Mouse (Mus musculus) inflammation-experienced regulatory T-cells, adult 6 months (primary cell): ENCODE measurements around the gene Hist1h2ae. TPM values are rescaled to one million over a fixed set of nuclear protein-coding genes. Genes with fewer than 3 reads are reported as not detected.
"Not testable (repeated sequence)": the region's sequence is repeated elsewhere in the genome, so short reads cannot be mapped to it uniquely, and the experiment has no call there.

Source experiments
- ATAC-seq: one replicate; pipeline ENCODE4 v1.8.0; 2017
- polyA plus RNA-seq, 3 experiments: library from polyadenylated mRNA; unstranded; fragments of 100-300 nt; shearing (Covaris generic); gene quantifications; one replicate each; pipeline ENCODE4 v1.2.1; 2017

Gene Hist1h2ae
- polyA plus RNA-seq, 3 experiments from 2014 or later, result 5.9 to 223 (median 14.6) TPM

- ATAC-seq, result peak; percentile 96
These were observed 8.9 kb downstream of the Hist1h2ae start, which contains the start of gene Hist1h3e for GRCm38 (mm10) chr13:23561883-23562659. Gene Hist1h3e, minus strand, starts transcription at chr13:23562369.

GRCm38 (mm10) chr13:23561531-23561882, 9.5 kb downstream of the Hist1h2ae start:
- ATAC-seq, result peak; percentile 2

DNA sequence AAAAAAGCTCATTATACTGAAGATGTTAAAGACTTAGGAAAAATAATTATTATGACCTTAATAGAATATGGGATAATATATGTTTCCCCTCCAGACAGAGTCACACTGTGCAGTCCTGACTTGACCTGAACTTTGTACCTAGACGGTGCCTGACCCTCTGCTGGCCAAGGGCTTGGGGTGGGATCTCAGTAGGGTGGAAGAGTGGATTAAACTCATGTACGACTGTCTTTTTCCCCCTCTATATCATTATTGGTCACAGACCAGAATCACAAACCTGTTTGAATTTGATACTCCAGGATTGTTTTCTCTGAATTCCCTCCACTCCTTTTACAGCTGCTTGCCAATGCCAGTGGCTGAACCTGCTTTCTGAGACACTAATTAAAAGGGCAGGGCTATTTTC, 10.3 kb downstream of the Hist1h2ae start:
- not testable (repeated sequence) for ATAC-seq

DNA sequence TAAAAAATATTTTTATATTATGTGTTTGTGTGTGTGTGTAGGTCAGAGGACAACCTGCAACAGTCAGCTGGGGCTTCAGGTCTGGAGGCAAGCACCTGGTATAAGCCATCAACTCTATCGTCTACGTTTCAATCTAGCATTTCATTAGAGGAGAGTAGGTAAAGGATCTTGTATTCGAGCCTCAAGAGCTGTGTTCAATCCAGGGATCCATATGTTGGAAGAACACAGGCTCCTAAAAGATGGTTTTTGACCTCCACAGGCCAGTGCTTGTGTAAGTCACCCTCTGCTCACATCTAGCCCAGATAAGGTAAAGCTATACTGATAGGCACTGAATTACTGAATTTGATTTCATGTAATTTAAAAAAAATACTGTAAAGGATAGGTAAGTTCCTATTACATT, 14.1 kb downstream of the Hist1h2ae start:
- no peak for ATAC-seq

GRCm38 (mm10) chr13:23555839-23556416, 15.1 kb downstream of the Hist1h2ae start:
- peak; percentile 67 for ATAC-seq

DNA sequence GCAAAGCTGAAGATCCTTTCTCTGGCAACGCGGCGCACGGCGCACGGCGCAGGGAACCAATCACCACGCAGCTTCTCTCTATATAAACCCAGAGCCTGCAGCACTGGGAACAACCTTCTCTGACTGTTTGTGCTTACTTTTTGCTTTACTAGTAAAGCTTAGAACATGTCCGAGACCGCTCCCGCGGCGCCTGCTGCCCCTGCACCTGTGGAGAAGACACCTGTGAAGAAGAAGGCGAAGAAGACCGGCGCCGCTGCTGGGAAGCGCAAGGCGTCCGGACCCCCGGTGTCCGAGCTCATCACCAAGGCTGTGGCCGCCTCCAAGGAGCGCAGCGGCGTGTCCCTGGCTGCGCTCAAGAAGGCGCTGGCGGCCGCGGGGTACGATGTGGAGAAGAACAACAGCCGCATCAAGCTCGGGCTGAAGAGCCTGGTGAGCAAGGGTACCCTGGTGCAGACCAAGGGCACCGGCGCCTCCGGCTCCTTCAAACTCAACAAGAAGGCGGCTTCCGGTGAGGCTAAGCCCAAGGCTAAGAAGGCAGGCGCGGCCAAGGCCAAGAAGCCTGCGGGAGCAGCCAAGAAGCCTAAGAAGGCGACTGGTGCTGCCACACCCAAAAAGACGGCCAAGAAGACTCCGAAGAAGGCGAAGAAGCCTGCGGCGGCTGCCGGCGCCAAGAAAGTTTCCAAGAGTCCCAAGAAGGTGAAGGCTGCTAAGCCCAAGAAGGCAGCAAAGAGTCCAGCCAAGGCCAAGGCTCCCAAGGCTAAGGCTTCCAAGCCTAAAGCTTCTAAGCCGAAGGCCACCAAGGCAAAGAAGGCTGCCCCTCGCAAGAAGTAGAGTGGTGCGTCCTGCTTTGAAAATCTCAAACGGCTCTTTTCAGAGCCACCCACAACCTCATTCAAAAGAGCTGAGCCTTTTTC, 15.8 kb downstream of the Hist1h2ae start:
- peak; percentile 66 for ATAC-seq

GRCm38 (mm10) chr13:23554393-23554792, 16.6 kb downstream of the Hist1h2ae start:
- ATAC-seq, result no peak

DNA sequence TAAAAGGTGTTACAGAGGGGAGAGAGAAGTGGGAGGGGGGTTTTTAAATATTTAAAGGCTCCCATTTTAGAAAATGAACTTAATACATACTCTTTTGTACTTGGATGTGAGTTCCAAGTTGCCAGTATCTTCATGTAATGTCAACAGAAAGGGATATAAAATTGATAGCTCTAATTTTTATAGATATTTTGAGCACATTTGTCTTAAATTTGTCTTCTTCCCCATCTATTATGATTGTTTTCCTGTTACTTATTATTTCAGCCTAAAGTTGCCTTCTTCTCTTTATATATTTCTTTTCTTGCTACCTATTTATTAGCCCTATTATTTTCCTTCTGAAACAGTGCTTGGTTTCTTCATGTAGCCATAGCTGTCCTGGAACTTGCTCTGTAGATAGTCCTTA, 18.1 kb downstream of the Hist1h2ae start, which contains the start of gene Hist1h1d:
Hist1h1d (plus strand) TSS at position 301 of the 400 bp plus-strand sequence.
- ATAC-seq, result no peak

DNA sequence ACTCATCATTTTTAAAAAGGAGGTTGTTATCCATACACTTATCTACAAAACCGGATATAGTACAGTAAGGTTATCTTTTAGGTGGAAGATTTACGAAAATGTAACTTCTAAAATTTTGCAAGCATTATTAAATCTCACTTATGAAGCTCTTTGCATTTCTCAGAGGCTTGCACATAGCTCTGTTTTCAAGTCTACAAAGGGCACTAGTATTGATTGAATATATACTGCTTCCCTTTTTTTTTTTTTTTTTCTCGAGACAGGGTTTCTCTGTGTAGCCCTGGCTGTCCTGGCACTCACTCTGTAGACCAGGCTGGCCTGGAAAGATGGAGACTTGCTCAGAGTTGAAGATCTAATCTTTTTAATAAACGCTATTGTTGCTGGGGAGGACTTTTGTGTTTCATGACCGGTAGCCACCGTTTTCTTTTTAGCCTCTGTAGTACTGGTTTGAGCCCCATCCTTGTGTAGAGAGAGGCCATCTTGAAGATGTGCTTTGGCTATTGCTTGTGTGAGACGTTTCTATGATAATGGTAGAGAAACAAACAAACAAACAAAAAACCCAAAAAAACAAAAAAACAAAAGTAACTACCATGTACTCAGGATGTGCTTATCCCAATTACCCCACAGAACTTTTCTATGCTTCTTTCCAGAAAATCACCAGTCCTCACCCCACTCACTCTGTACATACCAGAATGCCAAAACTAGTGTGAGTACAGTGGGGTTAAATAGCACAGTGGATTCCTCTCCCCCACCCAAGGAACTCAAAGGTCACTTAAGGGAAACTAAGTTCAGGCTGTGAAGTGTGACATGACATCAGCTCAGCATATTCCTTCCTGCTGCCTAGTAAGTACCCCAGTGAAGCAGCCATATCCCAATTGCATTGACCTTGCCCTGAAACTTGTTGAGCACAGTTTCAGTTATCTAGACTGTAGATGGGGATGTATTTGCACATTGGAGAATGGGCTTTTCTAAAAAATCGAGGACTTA, 18.8 kb downstream of the Hist1h2ae start:
- ATAC-seq, result no peak

DNA sequence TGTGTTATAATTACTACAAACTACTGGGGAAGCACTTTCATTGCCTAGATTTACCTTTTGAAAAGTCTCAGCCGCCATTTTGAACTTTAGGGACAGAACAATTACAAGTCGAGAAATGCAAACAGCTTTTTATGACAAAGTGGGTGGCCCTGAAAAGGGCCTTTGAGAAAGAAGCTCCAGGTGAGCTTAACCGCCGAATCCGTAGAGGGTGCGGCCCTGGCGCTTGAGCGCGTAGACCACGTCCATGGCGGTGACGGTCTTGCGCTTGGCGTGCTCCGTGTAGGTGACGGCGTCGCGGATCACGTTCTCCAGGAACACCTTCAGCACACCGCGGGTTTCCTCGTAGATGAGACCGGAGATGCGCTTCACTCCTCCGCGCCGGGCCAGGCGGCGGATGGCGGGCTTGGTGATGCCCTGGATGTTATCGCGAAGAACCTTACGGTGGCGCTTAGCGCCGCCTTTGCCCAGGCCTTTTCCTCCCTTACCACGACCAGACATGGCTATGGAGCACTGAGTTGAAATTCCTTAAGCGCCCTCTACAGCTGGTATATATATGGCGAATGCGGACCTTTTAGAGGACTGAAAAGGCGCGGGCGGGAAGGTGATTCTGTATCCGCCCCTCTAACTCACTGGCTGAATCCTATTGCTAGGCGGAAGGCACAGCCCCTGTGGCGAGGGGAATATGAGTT, 19.7 kb downstream of the Hist1h2ae start, which contains the start of gene Hist1h4f:
Hist1h4f (minus strand) TSS at position 503 of the 689 bp plus-strand sequence.
- ATAC-seq, result peak; percentile 73

DNA sequence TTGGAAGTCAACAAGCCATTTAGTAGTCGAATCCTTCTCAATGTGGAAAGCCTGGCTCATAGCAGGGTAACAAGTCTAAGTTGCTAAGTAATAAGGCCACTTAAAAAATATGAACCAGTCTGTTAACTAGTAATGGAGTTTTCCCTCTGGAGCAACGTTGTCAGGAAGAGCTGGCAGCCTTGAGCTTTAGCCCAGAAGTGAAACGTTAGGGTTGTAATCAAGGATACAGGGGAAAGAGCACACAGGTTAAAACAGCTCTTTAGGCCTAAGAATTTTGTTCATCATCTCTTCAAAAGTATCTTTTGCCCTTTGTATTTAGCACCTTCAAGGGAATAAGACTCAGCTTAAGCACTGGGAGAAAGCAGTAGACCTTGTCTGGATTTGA, 20.3 kb downstream of the Hist1h2ae start:
- no peak for ATAC-seq

DNA sequence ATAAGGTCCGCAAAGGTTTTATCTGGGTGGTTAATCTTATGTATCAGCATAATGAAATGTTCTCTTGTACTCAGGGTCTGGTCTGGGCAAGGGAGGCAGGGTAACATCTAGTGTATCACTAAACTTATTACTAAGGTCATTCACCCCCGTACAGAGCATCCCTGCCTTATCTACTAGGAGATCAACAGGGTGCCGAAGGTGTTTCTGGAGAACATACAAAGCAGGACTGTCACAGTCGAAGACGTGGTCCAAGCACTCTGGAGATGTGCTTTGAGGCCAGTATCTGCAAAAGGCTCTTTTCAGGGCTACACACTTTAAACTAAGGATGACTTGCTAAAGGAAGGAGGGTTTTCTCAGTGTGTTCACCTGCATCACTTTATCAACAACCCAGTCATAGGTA, 24.3 kb downstream of the Hist1h2ae start:
- ATAC-seq, result no peak

DNA sequence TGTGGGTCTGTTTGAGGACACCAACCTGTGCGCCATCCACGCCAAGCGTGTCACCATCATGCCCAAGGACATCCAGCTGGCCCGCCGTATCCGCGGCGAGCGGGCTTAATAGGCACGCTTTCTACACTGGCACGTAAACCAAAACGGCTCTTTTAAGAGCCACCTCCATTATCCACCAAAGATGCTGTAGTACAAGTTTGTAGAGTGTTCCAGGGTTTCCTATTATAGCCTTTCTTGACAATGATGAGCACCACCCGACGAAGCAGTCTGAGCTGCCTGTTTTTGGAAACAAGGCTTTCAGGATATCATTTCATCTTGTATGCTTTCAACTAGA, 26.3 kb downstream of the Hist1h2ae start:
- peak; percentile 2 for ATAC-seq

DNA sequence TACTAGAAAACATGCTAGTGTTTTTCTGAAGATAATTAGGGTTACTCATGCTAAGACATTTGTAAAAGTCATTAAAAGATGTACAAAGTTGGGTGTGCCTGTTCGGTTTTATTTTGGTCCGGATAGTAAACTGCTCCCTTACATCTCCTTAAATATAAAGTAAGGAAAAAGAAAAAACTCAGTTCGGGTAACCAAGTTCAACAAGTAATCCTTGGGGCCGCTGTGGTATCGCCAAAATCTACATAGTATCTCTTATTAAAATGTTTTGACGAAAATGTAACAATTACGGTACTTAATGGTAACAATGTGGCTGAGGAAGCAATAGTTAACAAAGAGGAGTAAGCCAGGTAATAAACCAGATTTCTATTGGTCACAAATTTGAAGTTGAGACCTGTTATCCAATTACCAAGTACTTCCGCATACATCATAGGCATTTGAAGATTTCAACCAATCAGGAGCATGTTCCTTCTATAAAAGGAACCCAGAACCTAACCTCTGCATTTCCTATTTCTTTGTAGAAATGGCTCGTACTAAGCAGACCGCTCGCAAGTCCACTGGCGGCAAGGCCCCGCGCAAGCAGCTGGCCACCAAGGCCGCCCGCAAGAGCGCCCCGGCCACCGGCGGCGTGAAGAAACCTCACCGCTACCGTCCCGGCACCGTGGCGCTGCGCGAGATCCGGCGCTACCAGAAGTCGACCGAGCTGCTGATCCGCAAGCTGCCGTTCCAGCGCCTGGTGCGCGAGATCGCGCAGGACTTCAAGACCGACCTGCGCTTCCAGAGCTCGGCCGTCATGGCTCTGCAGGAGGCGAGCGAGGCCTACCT, 26.8 kb downstream of the Hist1h2ae start, which contains the start of gene Hist1h3f:
Hist1h3f (plus strand) TSS at position 88 of the 822 bp plus-strand sequence.
- peak; percentile 83 for ATAC-seq

GRCm38 (mm10) chr13:23542999-23543607, 27.9 kb downstream of the Hist1h2ae start, which contains the start of gene Hist1h2bh:
Gene Hist1h2bh, minus strand, starts transcription at chr13:23543392.
- ATAC-seq, result peak; percentile 90

DNA sequence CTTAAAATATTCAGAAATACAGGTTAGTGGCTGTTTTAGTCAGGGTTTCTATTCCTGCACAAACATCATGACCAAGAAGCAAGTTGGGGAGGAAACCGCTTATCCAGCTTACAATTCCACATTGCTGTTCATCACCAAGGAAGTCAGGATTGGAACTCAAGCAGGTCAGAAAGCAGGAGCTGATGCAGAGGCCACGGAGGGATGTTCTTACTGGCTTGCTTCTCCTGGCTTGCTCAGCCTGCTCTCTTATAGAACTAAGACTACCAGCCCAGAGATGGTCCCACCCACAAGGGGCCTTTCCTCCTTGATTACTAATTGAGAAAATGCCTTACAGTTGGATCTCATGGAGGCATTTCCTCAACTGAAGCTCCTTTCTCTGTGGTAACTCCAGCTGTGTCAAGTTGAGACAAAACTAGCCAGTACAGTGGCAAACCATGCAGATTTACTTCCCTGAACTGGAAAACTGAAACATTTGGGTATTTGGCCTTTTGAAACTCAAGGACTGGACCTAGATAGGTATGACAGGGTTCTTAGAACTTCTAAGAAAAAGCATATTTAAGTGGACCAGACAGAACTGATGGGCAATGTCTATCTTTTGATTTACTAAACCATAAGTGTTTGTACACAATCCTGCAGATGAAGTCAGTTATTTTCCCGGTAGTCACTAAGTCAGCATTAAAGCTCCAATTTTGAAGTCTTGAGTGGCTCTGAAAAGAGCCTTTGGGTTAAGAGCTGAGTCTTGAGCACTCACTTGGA, 28.6 kb downstream of the Hist1h2ae start:
- ATAC-seq, result not testable (repeated sequence)

DNA sequence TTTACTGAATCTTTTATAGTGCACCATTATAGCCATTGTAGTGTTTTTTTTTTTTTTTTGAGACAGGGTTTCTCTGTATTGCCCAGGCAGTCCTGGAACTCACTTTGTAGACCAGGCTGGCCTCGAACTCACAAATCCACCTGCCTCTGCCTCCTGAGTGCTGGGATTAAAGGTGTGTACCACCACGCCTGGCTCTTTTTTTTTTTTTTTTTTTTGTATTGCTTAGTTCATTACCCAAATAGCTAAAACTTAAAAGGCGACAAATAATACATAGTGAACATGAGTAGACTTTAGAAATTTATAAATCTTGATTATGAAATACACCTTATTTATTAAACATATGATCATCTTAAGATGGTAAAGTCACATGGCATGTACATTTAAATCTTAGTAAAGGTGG, 29.5 kb downstream of the Hist1h2ae start:
- no peak for ATAC-seq

- ATAC-seq, result not testable (repeated sequence)
These were observed 31.2 kb downstream of the Hist1h2ae start for GRCm38 (mm10) chr13:23539821-23540220.

GRCm38 (mm10) chr13:23538249-23538648, 32.8 kb downstream of the Hist1h2ae start:
- ATAC-seq, result no peak
